9 mouse cellular contexts compared by ENCODE assay signal in the genomic region with DNA sequence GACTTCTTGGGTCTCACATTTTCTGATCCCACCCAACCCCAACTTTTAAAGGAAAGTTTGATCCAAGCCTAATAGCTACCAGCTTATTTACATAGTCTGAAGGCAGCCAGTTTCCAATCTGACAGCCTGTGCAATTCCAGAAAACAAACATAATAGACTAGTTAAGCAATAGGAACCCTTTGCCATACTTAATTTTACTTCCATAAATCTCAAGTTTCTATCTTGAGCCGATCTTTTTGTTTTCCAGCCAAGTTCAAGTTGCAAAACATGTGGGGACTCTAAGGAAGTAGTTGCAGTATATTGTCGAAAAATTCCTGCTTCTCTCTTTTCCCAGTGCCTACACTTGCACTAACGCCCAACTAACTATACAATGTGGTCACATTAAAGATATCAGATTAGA. TPM values are rescaled to one million over a fixed set of nuclear protein-coding genes. Genes with fewer than 3 reads are reported as not detected.
DNase-seq lines count a peak whose midpoint lies in the region; ATAC-seq and TF ChIP-seq lines count a peak whose summit lies in the region.
"Had no signal": no experiment of that assay in that cellular context is flagged by ENCODE, and none has a peak within 500 bp of the region (broad histone marks: within the 10 kb centered on the region; RNA-seq: fewer than 3 reads in every experiment).

No protein-coding gene starts in this region.

- TF ChIP-seq CTCF in G1E (IDR thresholded peaks at IDR 0.05; ENCODE audit: low read depth, low read length), result no peak

- peaks cover 23% of the 10 kb centered on the region for H3K36me3 ChIP-seq in G1E (replicated peaks)
- peaks cover 27% of the 10 kb centered on the region for H3K36me3 ChIP-seq in hindbrain, embryonic 10.5 days

- no peaks in the 10 kb centered on the region for H3K9me3 ChIP-seq in G1E (replicated peaks)
- no peaks in the 10 kb centered on the region for H3K9me3 ChIP-seq in hindbrain, embryonic 10.5 days

- H3K27me3 ChIP-seq in G1E (ENCODE audit: insufficient read depth, low read length), result no peaks in the 10 kb centered on the region
- no peaks in the 10 kb centered on the region for H3K27me3 ChIP-seq in hindbrain, embryonic 10.5 days (ENCODE audit: insufficient read depth, poor library complexity, severe bottlenecking)

- H3K4me1 ChIP-seq in G1E (ENCODE audit: insufficient read depth, low read depth, low read length), result peaks cover 47% of the 10 kb centered on the region
- H3K4me1 ChIP-seq in hindbrain, embryonic 10.5 days (replicated peaks), result peaks cover 30% of the 10 kb centered on the region

- WGBS in hindbrain, embryonic 10.5 days, result 73% methylated on average over 3 of the region's 3 CpGs

- peak overlapping the region; percentile 79 for H3K4me3 ChIP-seq in G1E (ENCODE audit: low read depth, low read length)
- peak overlapping the region; percentile 81 for H3K4me3 ChIP-seq in hindbrain, embryonic 10.5 days

- no peak for ATAC-seq in G1E (ENCODE audit: extremely low read depth, insufficient number of reproducible peaks, low FRiP score, poor library complexity, severe bottlenecking)

- peak; percentile 42 for DNase-seq in 3T3-L1 (ENCODE audit: low read depth, low spot score)
- no peak for DNase-seq in G1E (ENCODE audit: low spot score)
- no peak for DNase-seq in hindbrain, embryonic 10.5 days (ENCODE audit: low spot score)
- DNase-seq in lung, postnatal 10 days, result peak; percentile 18
- no peak for DNase-seq in urinary bladder, postnatal 10 days (ENCODE audit: low spot score)
- DNase-seq in right cerebral cortex, adult 18-20 months, result no peak
- DNase-seq in urinary bladder, postnatal 4 days (ENCODE audit: low spot score in 2 of 2), result no peak
- no peak for DNase-seq in c-Kit-positive CD71-positive TER-119-positive erythroid progenitor cells, embryonic 14.5 days (ENCODE audit: low spot score)

- H3K27ac ChIP-seq in hindbrain, embryonic 10.5 days, result no peak overlapping the region

RNA-seq across cellular contexts. Expression of gene Idh1, which starts 8.8 kb away (rescaled TPM):
- total RNA-seq in G1E (2014; fragmentation: Nextera tagmentation) (24.2 and 29.9 TPM in 2 replicates), G1E (2017) (102 and 111 TPM in 2 replicates)
- 1.2 and 1.9 TPM in 2 replicates for polyA plus RNA-seq in G1E (2012)
- 279 and 332 TPM in 2 replicates for polyA plus RNA-seq in hindbrain, embryonic 10.5 days (2016; fragmentation: Nextera tagmentation; extraction: Ambion mirVana)

RNA-seq across cellular contexts. Expression of gene Pikfyve, which starts 9.0 kb away (rescaled TPM):
- total RNA-seq in G1E (2014; fragmentation: Nextera tagmentation) (81.1 and 84.0 TPM in 2 replicates), G1E (2017) (81.3 and 95.4 TPM in 2 replicates)
- 54.1 and 56.3 TPM in 2 replicates for polyA plus RNA-seq in G1E (2012)
- 13.5 and 13.7 TPM in 2 replicates for polyA plus RNA-seq in hindbrain, embryonic 10.5 days (2016; fragmentation: Nextera tagmentation; extraction: Ambion mirVana)

RNA-seq across cellular contexts. Expression of gene D630023F18Rik, which starts 54.4 kb away (rescaled TPM):
- 1.1 TPM in 1 of 2 replicates, not detected in the other for total RNA-seq in G1E (2014; fragmentation: Nextera tagmentation)
- total RNA-seq in G1E (2017), result 0.05 and 0.06 TPM in 2 replicates
- 0.07 TPM in 1 of 2 replicates, not detected in the other for polyA plus RNA-seq in G1E (2012)
- polyA plus RNA-seq in hindbrain, embryonic 10.5 days (2016; fragmentation: Nextera tagmentation; extraction: Ambion mirVana), result 0.21 and 0.30 TPM in 2 replicates
- total RNA-seq: neutrophil, adult 5-6 weeks had no signal

RNA-seq across cellular contexts. Expression of gene Gm28845, which starts 58.1 kb away (rescaled TPM):
- total RNA-seq in G1E (2014; fragmentation: Nextera tagmentation) (not detected in 2 replicates), G1E (2017) (not detected in 2 replicates)
- polyA plus RNA-seq in G1E (2012), result not detected in 2 replicates
- not detected in 2 replicates for polyA plus RNA-seq in hindbrain, embryonic 10.5 days (2016; fragmentation: Nextera tagmentation; extraction: Ambion mirVana)
- total RNA-seq: neutrophil, adult 5-6 weeks had no signal

Comparison
In these comparisons a context has a peak if more than half of its experiments do, and no peak if none do; other contexts are left out.
1. DNase-seq: peak in 3T3-L1 (single experiment) and lung, postnatal 10 days (single experiment); none in G1E (single experiment), hindbrain, embryonic 10.5 days (single experiment), urinary bladder, postnatal 10 days (single experiment), right cerebral cortex, adult 18-20 months (single experiment), urinary bladder, postnatal 4 days (0 of 2) and c-Kit-positive CD71-positive TER-119-positive erythroid progenitor cells, embryonic 14.5 days (single experiment).
2. RNA of gene Idh1, which starts 8.8 kb away (polyA plus RNA-seq): 279 to 332 TPM in hindbrain, embryonic 10.5 days; 1.2 to 1.9 TPM in G1E; every median in the first group is over 10 times any median in the second.